Mouse (Mus musculus): ENCODE measurements around the gene Gdf9.

DNA sequence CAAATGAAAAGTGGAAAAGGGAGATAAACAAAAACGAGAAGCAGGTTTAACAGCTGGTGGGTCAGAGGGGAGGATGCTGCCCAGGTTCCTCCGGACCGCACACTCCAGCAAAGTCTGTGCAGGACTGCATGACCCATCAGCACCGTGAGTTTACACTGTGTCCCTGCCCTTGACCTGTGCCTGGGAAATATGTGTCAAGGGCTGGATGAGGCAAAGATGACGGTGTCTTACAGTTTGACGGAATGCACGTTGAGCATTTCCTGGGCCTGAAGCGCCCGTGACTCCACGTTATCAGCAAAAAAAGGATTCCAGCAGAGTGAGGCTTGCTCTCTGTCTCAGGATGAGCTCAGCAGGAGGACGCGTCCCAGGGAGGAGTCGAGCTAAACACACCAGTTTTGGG lies 14.7 kb downstream of the Gdf9 start:
- TF ChIP-seq CTCF (IDR thresholded peaks at IDR 0.05) (no peak), EP300 (IDR thresholded peaks at IDR 0.05) (no peak)

Data from lung, postnatal 0 days (tissue).